20 mouse cellular contexts compared by ENCODE assay signal in genomic region chr4:8949951-8950350, GRCm38 (mm10).
DNase-seq lines count a peak whose midpoint lies in the region; ATAC-seq and TF ChIP-seq lines count a peak whose summit lies in the region.
"Had no signal": no experiment of that assay in that cellular context is flagged by ENCODE, and none has a peak within 500 bp of the region (broad histone marks: within the 10 kb centered on the region; RNA-seq: fewer than 3 reads in every experiment).

No protein-coding gene starts in this region.

- no peak overlapping the region for H3K4me2 ChIP-seq in limb, embryonic 14.5 days (replicated peaks; ENCODE audit: low read depth, low read length, severe bottlenecking)
- H3K4me2 ChIP-seq in intestine, embryonic 15.5 days (replicated peaks), result no peak overlapping the region
- H3K4me2 ChIP-seq: embryonic facial prominence, embryonic 13.5 days; forebrain, embryonic 15.5 days; hindbrain, embryonic 12.5 days had no signal

- no peak for ATAC-seq in limb, embryonic 14.5 days (ENCODE audit: low FRiP score, low read depth)
- peak; percentile 29; the same call in 1 of the 2 replicates for ATAC-seq in intestine, embryonic 15.5 days
- ATAC-seq in megakaryocyte progenitor cell, adult 5-6 weeks (replicated peaks; ENCODE audit: poor library complexity), result no peak
- ATAC-seq: CD4-positive, CD25-positive, alpha-beta regulatory T cell, adult 4 months; forebrain, embryonic 15.5 days; hindbrain, embryonic 16.5 days had no signal

- no peak overlapping the region for H3K9ac ChIP-seq in limb, embryonic 14.5 days (ENCODE audit: low read depth, low read length, severe bottlenecking)
- no peak overlapping the region for H3K9ac ChIP-seq in ES-Bruce4 (ENCODE audit: low read depth, poor library complexity, severe bottlenecking)
- H3K9ac ChIP-seq in intestine, embryonic 15.5 days, result no peak overlapping the region
- H3K9ac ChIP-seq: embryonic facial prominence, embryonic 13.5 days; forebrain, embryonic 15.5 days; hindbrain, embryonic 12.5 days had no signal

- H3K9me3 ChIP-seq in limb, embryonic 14.5 days (ENCODE audit: control insufficient read depth, low read length), result no peaks in the 10 kb centered on the region
- no peaks in the 10 kb centered on the region for H3K9me3 ChIP-seq in limb, embryonic 10.5 days (replicated peaks)
- H3K9me3 ChIP-seq in ES-Bruce4 (replicated peaks; ENCODE audit: control insufficient read depth, insufficient read depth, low read length, poor library complexity, severe bottlenecking), result no peaks in the 10 kb centered on the region
- H3K9me3 ChIP-seq in intestine, embryonic 15.5 days, result no peaks in the 10 kb centered on the region
- H3K9me3 ChIP-seq: embryonic facial prominence, embryonic 13.5 days; forebrain, embryonic 15.5 days; hindbrain, embryonic 12.5 days had no signal

- no peak for TF ChIP-seq CTCF in ES-Bruce4 (IDR thresholded peaks at IDR 0.05; ENCODE audit: low read depth, low read length)
- TF ChIP-seq CTCF in small intestine, adult 2 months (IDR thresholded peaks at IDR 0.05; ENCODE audit: extremely low read depth, insufficient read length, insufficient replicate concordance, low read depth, low read length), result no peak

- peaks cover 8% of the 10 kb centered on the region for H3K4me1 ChIP-seq in limb, embryonic 14.5 days (ENCODE audit: control insufficient read depth, insufficient read depth, low read length)
- peaks cover 28% of the 10 kb centered on the region for H3K4me1 ChIP-seq in limb, embryonic 10.5 days
- H3K4me1 ChIP-seq in ES-Bruce4 (ENCODE audit: control insufficient read depth, insufficient read depth, low read length), result peaks cover 8% of the 10 kb centered on the region
- H3K4me1 ChIP-seq in intestine, embryonic 15.5 days (replicated peaks), result peaks cover 6% of the 10 kb centered on the region
- peaks cover 3% of the 10 kb centered on the region; the same call in 1 of the 2 replicates for H3K4me1 ChIP-seq in small intestine, adult 2 months (ENCODE audit: control insufficient read depth, insufficient read depth, insufficient read length, low read length)

- DNase-seq in limb, embryonic 14.5 days (ENCODE audit: low spot score), result peak; percentile 66
- DNase-seq in limb, embryonic 10.5 days (ENCODE audit: low spot score), result no peak
- no peak for DNase-seq in thymus, postnatal 0 days (ENCODE audit: low spot score)
- no peak for DNase-seq in left cerebral cortex, postnatal 25 days (ENCODE audit: low spot score in 2 of 2)
- DNase-seq: adrenal gland, postnatal 10 days; cerebellum, adult 11-12 months; cerebellum, adult 9-10 months; cerebellum, postnatal 25 days; gastrocnemius, postnatal 10 days; heart, postnatal 10 days; heart, postnatal 4 days had no signal

- no peaks in the 10 kb centered on the region for H3K36me3 ChIP-seq in limb, embryonic 14.5 days (ENCODE audit: control insufficient read depth, insufficient read depth, low read length)
- no peaks in the 10 kb centered on the region for H3K36me3 ChIP-seq in limb, embryonic 10.5 days
- H3K36me3 ChIP-seq in ES-Bruce4 (ENCODE audit: control insufficient read depth, insufficient read depth, low read length, poor library complexity, severe bottlenecking), result no peaks in the 10 kb centered on the region
- H3K36me3 ChIP-seq in intestine, embryonic 15.5 days, result no peaks in the 10 kb centered on the region
- H3K36me3 ChIP-seq in small intestine, adult 2 months (ENCODE audit: control insufficient read depth, insufficient read depth, low read length), result no peaks in the 10 kb centered on the region
- H3K36me3 ChIP-seq: embryonic facial prominence, embryonic 13.5 days; forebrain, embryonic 15.5 days; hindbrain, embryonic 12.5 days had no signal

- TF ChIP-seq POLR2A in limb, embryonic 14.5 days (IDR thresholded peaks at IDR 0.05; ENCODE audit: borderline replicate concordance, extremely low read depth, insufficient read depth, insufficient read length), result no peak
- no peak for TF ChIP-seq POLR2A in ES-Bruce4 (IDR thresholded peaks at IDR 0.05; ENCODE audit: insufficient read depth, low read length)
- TF ChIP-seq POLR2A in small intestine, adult 2 months (IDR thresholded peaks at IDR 0.05; ENCODE audit: low read depth, low read length), result no peak

- H3K27ac ChIP-seq in limb, embryonic 14.5 days (replicated peaks; ENCODE audit: low read depth, low read length), result no peak overlapping the region
- H3K27ac ChIP-seq in limb, embryonic 10.5 days, result no peak overlapping the region
- H3K27ac ChIP-seq in ES-Bruce4 (ENCODE audit: insufficient read depth, low read length), result no peak overlapping the region
- no peak overlapping the region for H3K27ac ChIP-seq in intestine, embryonic 15.5 days
- H3K27ac ChIP-seq in small intestine, adult 2 months (ENCODE audit: insufficient read depth, low read depth, low read length), result peak overlapping the region; percentile 53
- H3K27ac ChIP-seq: embryonic facial prominence, embryonic 13.5 days; forebrain, embryonic 15.5 days; hindbrain, embryonic 12.5 days had no signal

- intact Hi-C loops in left cerebral cortex, postnatal 25 days (cut with DNase I), result no loop called here

- WGBS in limb, embryonic 14.5 days, result 31% methylated on average over 4 of the region's 4 CpGs
- WGBS in limb, embryonic 10.5 days, result 76% methylated on average over 4 of the region's 4 CpGs
- WGBS in intestine, embryonic 15.5 days, result 68% methylated on average over 4 of the region's 4 CpGs
- WGBS in small intestine, adult 2 months, result 41% methylated on average over 4 of the region's 4 CpGs

- TF ChIP-seq EP300 in ES-Bruce4 (IDR thresholded peaks at IDR 0.05; ENCODE audit: insufficient read depth, low read depth, low read length), result 0 out of 2 replicates have a peak, but pooled peaks have one; percentile 36

- no peaks in the 10 kb centered on the region for H3K27me3 ChIP-seq in limb, embryonic 14.5 days (ENCODE audit: control insufficient read depth, insufficient read depth, low read length)
- H3K27me3 ChIP-seq in limb, embryonic 10.5 days (ENCODE audit: low read depth, poor library complexity, severe bottlenecking), result 0 out of 2 replicates have a peak, but pooled peaks cover 7% of the 10 kb centered on the region
- no peaks in the 10 kb centered on the region for H3K27me3 ChIP-seq in ES-Bruce4 (ENCODE audit: control insufficient read depth, insufficient read depth, low read length, poor library complexity, severe bottlenecking)
- no peaks in the 10 kb centered on the region for H3K27me3 ChIP-seq in intestine, embryonic 15.5 days (replicated peaks)
- no peaks in the 10 kb centered on the region for H3K27me3 ChIP-seq in small intestine, adult 2 months (ENCODE audit: control insufficient read depth, insufficient read depth, low read length)
- H3K27me3 ChIP-seq: forebrain, embryonic 15.5 days; hindbrain, embryonic 12.5 days had no signal

- H3K4me3 ChIP-seq in limb, embryonic 14.5 days (replicated peaks; ENCODE audit: low read length), result no peak overlapping the region
- H3K4me3 ChIP-seq in limb, embryonic 10.5 days, result no peak overlapping the region
- no peak overlapping the region for H3K4me3 ChIP-seq in ES-Bruce4 (ENCODE audit: low read depth, low read length)
- H3K4me3 ChIP-seq in intestine, embryonic 15.5 days (replicated peaks), result no peak overlapping the region
- H3K4me3 ChIP-seq in small intestine, adult 2 months (ENCODE audit: low read depth, low read length), result no peak overlapping the region
- H3K4me3 ChIP-seq: embryonic facial prominence, embryonic 13.5 days; forebrain, embryonic 15.5 days; hindbrain, embryonic 12.5 days had no signal
